Mouse (Mus musculus) myocyte (in vitro differentiated cells): ENCODE results near the gene Med13.

Experiments used
- CEBPB ChIP-seq: IDR thresholded peaks from 2 replicates; pipeline ENCODE4 v1.6.1; 2011; ENCODE audit warnings: mild to moderate bottlenecking, moderate library complexity; ENCODE audit not compliant: poor library complexity, insufficient read depth, severe bottlenecking
- E2F4 ChIP-seq: IDR thresholded peaks from one replicate; pipeline ENCODE4 v1.6.1; 2011; ENCODE audit warnings: mild to moderate bottlenecking, control low read depth, moderate library complexity; ENCODE audit not compliant: insufficient read depth
- MAX ChIP-seq: IDR thresholded peaks from one replicate; pipeline ENCODE4 v1.6.1; 2011; ENCODE audit warnings: low read depth, mild to moderate bottlenecking, control low read depth
- MYOD1 ChIP-seq, 3 experiments: IDR thresholded peaks; one replicate each; pipeline ENCODE4 v1.6.1; 2011; ENCODE audit warnings: control low read depth in 2 of 3, low read depth in 2 of 3, mild to moderate bottlenecking in 2 of 3, moderate library complexity in 1 of 3; ENCODE audit not compliant: insufficient read length in 2 of 3, control insufficient read depth in 1 of 3
- POLR2A ChIP-seq: IDR thresholded peaks from one replicate; pipeline ENCODE4 v1.6.1; 2011; ENCODE audit warnings: low read depth, mild to moderate bottlenecking, control low read depth, moderate library complexity; ENCODE audit not compliant: insufficient read length
- POLR2AphosphoS2 ChIP-seq: IDR thresholded peaks from one replicate; pipeline ENCODE4 v1.6.1; 2011; ENCODE audit warnings: low read depth, control low read depth; ENCODE audit not compliant: insufficient read length
- REST ChIP-seq: IDR thresholded peaks from one replicate; pipeline ENCODE4 v1.6.1; 2011; ENCODE audit warnings: mild to moderate bottlenecking, control low read depth, moderate library complexity; ENCODE audit not compliant: insufficient read depth, insufficient read length
- SRF ChIP-seq: IDR thresholded peaks from one replicate; pipeline ENCODE4 v1.6.1; 2011; ENCODE audit warnings: low read depth; ENCODE audit not compliant: control insufficient read depth, insufficient read length
- TCF12 ChIP-seq: IDR thresholded peaks from one replicate; pipeline ENCODE4 v1.6.1; 2011; ENCODE audit warnings: mild to moderate bottlenecking, control low read depth; ENCODE audit not compliant: poor library complexity, insufficient read depth, severe bottlenecking
- TCF3 ChIP-seq: IDR thresholded peaks from one replicate; pipeline ENCODE4 v1.6.1; 2011; ENCODE audit warnings: low read depth, control low read depth; ENCODE audit not compliant: insufficient read length
- USF1 ChIP-seq: IDR thresholded peaks from one replicate; pipeline ENCODE4 v1.6.1; 2011; ENCODE audit warnings: low read depth, mild to moderate bottlenecking, control low read depth, moderate library complexity

- TF ChIP-seq POLR2AphosphoS2 (no peak), POLR2A (no peak), USF1 (no peak), TCF3 (no peak), CEBPB (no peak), E2F4 (no peak), MAX (no peak), TCF12 (no peak), SRF (no peak), MYOD1 (IDR thresholded peaks at IDR 0.05; ENCODE audit: control insufficient read depth in 1 of 3, insufficient read length in 2 of 3, low read depth in 2 of 3) (no peak), REST (no peak)
Observed at GRCm38 (mm10) chr11:86386576-86386975, 29.2 kb upstream of the Med13 start.
